Mouse (Mus musculus): ENCODE results near the gene C2cd5. TPM values are rescaled to one million over a fixed set of nuclear protein-coding genes. Genes with fewer than 3 reads are reported as not detected.
"Not testable (repeated sequence)": the region's sequence is repeated elsewhere in the genome, so short reads cannot be mapped to it uniquely, and the experiment has no call there.

C2cd5 gene
- 26.2 and 28.0 TPM in 2 replicates for polyA plus RNA-seq (2012; rRNA removed)

DNA sequence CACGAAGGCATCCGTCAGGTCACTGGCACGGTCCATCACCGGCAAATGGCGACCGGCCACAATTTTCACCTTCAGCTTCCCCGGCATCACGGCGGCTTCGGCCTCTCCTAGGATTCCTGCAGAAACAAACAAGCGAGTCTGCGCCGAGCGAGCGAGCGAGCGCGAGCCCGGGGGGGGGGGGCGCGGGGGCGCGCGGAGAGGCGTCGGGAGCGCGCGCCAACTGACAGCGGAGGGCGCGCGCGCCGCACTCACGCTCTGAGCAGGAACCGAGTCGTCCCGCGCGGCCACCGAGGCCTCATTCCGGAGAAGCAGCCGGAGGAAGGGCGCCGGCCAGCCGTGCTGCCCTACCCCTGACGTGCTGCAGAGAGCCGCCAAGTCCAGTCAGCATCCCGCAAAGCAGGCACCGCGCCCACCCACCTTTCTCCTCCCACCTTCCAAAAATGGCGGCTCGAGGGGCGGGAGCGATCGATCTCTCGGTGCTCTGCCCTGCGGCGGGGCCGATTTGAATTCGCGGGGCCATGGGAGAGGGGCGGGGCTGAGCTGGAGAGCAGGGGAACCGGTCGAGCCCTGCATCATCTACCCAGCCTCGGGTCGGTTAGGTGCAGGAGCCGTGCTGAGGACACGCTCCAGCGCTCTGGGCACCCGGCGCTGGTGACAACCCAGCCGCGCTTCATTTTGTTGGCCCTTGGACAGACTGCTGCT lies at the start of gene C2cd5:
Gene C2cd5 (minus strand): TSS at position 461 of the 702 bp plus-strand sequence.
- peak; percentile 94 for DNase-seq (ENCODE audit: low spot score)

DNA sequence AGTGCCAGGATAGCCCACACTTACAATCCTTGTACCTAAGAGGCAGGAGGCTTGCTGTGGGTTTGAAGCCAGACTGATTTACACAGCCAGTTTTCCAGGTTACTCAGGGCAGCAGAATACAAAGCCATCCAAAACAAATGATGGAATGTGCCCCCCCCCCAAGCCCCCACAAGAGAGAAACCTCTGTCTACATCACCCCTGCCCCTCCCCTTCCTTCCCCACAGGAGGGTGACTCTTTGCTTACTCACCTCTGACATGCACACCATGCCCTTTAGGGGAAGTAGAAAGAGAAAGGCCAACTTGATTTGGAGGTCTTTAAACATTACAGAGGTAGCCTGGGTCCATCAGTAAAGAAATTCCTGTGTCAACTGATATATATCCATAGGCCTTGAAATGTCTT lies 48.9 kb upstream of the C2cd5 start:
- DNase-seq (ENCODE audit: low spot score) = no peak

DNA sequence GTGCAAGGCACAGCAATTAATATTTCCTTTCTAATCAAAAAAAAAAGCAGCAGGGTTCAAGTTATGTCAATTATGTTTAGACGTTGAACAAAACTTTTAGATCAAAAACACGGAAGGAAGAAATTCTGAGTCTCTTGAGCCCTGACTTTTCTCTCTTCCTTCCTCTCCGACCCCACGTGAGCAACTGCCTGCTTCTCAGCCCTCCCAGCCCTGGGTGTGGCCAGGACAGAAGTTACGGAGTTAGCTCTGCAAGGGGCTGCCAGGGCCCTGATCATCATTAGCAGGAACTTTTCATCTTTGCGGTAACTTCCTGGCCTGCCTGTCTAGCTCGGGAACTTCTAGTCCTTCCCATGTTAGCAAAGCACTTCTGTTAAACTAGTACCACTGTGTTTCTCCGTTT lies 46.8 kb upstream of the C2cd5 start:
- DNase-seq (ENCODE audit: low spot score) = no peak

DNA sequence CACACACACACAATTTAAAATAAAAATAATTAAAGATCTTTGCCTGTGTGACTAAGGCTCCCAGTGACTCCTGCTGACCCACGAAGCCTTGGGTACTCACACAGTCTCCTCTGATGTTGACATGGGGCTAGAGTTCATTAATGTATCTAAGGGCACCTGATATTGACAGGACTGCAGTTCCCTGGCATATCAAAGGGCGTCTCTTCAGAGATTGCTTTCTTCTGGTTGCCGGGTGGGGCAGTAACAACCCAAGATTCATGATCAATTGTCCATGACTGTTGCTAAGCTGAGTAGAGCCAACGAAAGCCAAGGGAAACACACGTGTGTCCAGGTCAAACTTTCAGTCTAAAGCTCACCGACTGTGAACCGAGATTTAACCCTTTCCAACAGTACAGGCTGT lies 45.1 kb upstream of the C2cd5 start:
- no peak for DNase-seq (ENCODE audit: low spot score)

DNA sequence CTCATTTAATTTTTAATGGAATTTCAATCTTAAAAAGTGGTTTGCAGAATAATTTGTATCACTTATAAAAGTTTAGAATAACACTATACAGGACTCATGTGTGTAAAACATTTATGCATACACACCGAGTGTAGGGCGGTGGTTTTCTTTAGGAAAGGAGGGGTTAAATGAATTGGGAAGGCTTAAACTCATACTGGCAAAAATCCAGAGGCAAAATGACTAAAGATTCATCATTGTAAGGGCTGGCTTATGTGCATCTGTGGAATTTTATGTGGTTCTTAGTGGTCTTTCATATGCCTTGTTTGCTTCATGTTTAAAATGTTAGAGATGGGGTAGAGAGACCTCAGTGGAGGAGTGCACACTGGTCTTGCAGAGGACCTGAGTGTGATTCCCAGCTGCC lies 44.6 kb upstream of the C2cd5 start:
- DNase-seq (ENCODE audit: low spot score) = no peak

DNA sequence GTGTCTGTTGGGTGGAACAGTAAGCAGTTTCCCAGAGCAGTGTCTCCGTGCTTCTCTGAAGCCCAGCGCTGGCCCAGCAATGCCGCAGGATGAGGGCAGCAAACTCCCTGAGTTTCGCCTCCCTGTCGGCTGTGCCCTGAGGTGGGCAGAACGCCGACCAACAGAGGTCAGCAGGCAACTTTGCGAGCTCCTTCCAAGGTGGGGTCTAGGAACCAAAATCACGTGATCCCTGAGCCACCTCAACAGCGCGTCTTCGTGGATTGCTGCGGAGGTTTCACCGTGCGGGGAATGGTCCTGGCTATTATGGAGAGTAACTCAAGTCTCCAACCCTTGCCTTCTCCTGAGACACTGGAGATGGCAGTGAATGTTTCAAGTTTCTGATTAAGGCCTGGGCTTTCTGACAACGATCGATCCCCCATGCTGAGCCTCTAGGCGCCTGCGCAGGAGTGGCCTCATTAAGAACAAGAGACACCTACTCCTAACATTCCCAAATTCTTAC lies 43.9 kb upstream of the C2cd5 start:
- DNase-seq (ENCODE audit: low spot score) = no peak

DNA sequence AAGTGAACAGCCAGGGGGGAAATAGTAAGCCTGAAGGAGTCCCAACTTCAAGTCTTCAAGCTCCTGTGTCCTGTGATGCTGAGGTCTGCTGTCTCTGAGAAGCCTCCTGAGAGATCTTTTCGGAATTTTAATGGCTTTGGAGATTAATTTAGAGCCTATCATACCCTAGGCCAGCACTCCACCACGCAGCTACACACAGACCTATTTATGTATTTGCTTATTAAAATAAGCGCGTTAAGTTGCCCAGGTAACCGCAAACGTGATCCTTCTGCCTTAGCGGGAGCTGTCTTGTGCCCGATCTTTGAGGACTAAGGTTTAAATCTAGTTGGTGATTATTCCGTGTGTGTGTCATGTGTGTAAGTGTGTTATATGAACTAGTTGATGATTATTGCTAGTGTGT lies 43.4 kb upstream of the C2cd5 start:
- no peak for DNase-seq (ENCODE audit: low spot score)

DNA sequence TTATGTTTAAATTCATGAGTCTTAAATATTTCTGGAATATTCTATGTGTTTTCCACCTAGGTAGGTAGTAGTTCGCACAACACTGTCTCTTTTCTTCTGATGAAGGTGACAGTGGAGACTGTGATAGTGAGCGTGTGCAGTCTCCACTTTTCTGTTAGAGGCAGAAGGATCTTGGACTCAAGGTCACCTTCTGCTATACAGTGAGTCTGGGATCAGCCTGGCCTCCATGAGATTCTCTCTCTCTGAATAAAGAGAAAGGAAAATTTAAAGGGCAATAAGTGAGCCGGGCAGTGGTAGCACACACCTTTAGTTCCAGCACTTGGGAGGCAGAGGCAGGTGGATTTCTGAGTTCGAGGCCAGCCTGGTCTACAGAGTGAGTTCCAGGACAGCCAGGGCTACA lies 42.9 kb upstream of the C2cd5 start:
- no peak for DNase-seq (ENCODE audit: low spot score)

DNA sequence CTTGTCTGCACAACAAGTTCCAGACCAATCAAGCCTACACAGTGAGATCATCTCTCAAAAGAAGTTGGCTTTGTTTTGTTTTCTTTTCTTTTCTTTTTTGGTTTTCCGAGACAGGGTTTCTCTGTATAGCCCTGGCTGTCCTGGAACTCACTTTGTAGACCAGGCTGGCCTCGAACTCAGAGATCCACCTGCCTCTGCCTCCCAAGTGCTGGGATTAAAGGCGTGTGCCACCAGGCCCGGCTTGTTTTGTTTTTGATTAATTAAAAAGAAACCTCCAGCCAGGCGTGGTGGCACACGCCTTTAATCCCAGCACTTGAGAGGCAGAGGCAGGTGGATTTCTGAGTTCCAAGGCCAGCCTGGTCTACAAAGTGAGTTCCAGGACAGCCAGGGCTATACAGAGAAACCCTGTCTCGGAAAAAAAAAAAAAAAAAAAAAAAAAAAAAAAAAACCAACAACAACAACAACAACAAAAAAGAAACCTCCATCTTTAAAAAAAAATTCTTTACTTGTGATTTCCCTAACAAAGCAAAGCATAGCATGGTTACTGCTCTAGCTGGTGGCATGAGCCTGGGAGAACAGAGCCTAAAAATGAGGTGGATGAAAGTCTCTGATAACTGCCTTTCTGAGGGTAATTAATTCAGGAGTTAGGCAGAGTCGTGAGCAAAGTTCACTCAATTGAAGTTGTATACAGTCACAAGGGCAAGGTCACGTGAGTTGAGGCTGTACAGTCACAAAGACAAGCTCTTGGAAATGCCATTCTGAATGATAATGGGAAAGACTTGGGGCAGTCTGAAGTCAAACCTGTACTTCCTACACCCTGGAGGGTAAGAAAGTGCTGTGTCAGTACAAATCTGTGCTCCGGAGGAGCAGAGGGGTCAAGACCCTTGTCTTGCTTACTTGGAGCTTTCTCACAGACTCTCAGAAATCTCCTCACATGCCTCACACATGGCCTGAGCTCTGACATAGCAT lies 42.0 kb upstream of the C2cd5 start:
- DNase-seq (ENCODE audit: low spot score) = not testable (repeated sequence)

DNA sequence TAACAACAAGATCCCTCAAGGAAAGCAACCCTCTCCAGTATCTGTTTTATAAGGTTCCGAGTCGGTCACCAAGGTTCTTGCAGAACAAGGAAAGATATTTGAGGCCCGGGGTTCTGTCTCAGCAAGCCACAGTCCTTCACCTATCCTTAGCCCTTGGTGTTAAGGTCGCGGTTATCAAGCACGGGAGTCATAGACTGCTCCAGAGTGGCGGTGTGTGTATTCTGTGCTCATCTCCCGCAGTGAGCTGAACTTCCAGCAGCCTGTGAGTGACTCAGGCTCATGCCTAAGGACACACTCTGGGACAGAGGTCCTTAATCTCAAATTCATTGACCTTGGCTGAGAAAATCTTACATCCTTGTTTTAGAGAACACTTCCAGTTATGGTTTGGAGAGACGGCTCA lies 40.9 kb upstream of the C2cd5 start:
- no peak for DNase-seq (ENCODE audit: low spot score)

DNA sequence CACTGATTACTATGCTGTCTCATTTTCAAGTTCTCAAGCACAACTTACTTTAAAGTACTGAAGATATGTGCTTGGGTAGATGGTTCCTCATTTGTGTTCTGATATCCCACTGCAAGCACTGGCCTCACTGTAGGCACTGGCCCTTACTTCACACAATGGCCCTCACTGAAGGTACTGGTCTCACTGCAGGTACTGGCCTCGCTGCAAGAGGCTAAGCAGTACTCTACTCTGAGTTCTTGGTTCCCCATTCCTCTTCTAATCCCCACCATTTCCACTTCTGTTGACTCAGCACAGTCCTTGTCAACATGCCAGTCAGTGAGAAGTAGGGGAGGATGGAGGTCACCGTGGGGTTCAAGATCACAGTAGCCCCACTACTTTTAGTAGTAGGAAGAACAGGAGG lies 39.5 kb upstream of the C2cd5 start:
- no peak for DNase-seq (ENCODE audit: low spot score)

DNA sequence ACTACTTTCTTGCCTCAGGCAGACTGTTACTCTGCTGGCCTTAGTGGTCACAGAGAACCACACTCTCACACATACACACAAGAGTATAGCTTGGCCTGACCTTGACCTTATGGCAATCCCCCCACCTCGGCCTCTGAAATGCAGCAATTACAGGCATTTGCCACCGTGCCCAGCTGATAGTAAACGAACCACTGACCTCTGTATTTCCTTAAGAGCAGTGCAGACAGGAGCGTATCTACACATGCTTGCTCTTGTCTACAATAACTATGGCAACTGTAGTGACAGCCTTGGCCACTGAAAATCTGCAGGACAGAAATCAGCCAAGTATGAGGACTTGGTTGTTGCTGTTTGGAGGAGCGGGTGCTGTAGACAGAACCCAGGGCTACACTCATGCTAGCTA lies 37.4 kb upstream of the C2cd5 start:
- no peak for DNase-seq (ENCODE audit: low spot score)

DNA sequence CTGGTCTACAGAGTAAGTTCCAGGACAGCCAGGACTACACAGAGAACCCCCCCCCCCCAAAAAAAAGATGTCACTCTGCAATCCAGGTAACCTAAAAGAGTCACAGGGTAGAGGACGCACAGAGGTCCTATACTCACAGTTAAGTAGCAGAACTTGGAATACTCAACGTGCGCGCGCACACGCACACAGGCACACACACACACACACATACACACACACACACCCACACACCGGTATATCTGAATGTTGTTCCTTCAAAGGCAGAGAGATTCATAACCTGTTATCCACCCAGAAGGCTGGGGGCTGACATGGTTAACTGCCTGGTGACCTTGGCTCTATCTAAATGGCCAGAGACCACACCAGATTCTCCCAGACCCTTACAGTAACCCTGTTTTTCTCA lies 36.7 kb upstream of the C2cd5 start:
- DNase-seq (ENCODE audit: low spot score) = no peak

DNA sequence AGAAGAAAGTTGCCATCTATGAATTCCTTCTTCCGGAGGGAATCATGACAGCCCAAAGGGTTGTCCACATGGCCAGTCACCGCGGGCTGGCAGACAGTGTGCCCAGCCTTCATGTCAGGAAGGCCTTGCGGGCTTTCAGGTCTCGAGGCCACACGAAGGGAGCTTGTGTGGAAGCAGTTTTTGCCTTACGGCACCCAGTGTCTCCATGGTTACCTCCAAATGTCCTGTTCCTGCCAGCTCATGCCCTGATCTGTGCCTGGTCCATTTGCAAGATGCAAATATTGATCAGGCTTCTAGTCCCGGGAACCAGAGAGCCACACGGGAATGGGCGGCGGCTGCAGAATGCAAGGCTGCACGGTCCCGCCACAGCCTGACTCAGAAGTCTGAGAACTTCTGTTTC lies 35.2 kb upstream of the C2cd5 start:
- no peak for DNase-seq (ENCODE audit: low spot score)

DNA sequence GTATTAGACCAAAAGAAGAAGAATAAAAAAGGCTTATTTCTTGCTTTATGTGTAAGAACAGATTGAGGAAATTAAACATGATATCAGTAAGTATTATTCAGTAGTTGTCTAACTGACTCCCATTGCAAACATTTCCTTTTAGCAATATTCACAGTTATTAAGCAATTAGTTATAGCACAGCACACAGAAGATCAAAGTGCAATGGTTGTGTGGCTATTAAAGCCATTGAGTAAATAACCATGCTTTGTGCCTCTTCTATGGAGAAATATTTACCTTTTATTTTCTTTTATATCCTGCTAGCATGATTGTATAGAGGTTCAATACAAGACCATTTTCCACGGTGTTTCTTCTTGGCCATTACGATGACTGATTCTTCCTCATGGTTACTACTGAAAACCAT lies 33.2 kb upstream of the C2cd5 start:
- DNase-seq (ENCODE audit: low spot score) = no peak

DNA sequence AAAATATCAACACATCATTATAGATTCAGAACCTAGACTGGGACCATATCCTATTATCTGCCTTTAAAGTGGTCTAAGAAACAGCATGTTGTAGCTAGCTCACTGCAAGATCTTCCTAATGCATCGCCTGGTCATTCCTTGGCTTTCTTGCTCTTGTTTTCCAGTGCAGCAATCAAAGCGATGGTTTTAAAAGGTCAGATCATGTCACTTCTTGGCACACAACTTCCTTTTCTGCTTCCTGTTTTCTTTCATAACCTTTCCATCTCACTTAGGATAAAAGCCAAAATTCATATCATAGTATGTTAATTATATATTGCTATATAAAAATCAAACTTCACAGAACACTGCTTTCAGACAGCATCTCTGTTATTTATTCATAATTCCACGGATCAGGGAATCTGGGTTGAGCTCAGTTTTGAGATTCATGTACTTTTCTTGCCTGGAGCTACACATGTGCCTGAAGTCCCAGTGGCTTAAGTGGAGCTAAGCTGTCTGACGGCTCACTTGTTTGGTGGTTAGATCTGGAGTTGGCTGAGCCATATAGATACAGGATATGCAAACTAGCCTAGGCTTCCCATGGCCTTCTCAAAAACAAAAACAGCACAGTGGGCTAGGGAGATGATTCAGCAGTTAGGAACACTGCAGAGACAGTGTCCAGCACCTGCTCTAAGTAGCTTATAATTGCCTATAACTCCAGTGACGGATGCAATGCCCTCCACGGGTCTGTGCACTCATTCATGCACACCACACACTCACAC lies 32.1 kb upstream of the C2cd5 start:
- no peak for DNase-seq (ENCODE audit: low spot score)

DNA sequence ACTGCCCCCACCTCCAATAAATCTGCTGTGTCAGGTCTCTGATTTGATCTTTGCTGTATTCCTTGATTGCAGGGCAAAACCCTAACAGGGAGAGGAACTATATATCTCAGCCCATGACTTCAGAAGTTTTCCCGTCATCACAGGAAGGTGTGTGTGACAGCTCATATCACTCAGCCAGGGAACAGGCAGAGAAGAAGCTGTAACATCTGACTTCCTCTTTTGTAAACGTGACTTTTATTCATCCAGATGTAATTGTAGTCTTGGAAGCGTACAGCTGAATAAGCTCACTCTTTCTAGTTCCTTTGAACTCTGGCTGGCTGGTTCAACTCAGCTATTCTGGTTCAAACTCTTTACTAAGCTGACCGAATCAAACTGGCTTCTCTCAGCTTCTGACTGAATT lies 30.5 kb upstream of the C2cd5 start:
- DNase-seq (ENCODE audit: low spot score) = no peak

DNA sequence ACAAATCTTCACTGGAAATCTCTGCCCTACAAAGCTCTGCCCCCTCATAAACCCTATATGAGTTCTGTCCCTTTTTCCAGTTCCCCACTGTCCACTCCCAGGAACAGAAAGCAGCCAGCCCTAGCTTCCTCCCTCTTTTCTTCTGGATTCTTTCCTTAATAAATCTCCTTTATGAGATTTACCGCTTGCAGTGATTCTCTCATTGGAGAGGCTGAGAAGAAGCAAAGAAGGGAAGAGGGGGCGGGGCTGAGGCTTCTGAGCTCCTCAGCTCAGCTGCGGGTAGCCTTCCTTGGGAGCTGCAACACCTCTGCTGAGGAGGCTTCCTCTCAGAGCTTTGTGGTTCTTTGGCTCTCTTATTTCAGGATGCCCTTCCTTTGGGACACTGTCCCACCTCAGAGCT lies 30.0 kb upstream of the C2cd5 start:
- DNase-seq (ENCODE audit: low spot score) = no peak

DNA sequence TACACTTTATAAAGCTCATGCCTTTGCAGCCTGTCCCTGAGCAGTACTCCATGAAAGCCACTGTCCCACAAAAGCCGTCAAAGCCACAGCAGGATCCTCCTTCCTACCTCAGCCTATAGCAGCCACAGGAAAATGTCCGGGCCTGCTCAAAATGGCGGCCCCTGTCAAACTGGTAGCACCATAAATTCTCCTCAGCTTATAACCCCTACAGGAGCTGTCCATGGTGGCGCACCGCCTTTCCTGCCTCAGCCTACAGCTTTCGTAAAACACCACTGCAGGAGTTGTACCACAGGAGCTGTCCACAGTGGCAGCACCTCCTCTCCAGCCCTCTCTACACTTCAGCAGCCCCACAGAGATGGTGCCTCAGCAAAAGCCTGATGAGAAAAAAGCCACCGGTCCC lies 29.5 kb upstream of the C2cd5 start:
- no peak for DNase-seq (ENCODE audit: low spot score)

DNA sequence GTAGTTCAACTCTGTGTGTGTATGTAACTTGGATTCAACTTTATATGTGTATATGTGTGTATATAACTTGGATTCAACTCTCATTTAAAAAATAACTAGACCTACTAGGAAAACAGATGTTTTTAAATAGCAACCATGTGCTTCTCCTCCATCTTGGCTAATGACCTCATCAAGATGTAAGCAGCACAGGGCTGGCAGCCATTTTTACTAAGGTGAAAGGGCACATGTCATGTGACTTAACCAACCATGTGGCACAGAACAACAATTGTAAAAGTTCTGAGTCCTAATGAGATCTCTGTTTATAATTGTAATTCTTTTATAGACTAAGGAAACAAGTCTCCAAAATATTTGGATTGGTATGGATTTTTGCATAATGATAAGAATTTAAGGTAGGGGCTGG lies 25.8 kb upstream of the C2cd5 start:
- no peak for DNase-seq (ENCODE audit: low spot score)

DNA sequence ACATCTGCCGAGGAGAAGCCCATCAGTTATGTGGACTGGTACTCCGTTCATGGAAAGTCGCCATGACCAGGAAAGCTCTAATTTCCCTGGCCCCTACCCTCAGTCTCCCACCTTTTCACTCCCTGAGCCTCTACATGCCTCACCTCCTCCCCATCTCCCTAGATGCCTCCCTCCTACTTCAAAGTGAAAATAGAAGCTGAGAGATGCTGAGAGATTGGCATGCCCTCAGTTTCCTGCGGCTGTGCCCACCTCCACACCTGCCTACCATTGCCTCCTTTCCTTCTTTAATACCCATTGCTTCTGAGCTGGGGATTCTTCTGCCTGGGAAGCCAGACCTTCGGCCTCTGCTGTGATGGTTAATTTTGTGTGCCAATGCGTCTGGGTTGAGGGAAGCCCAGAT lies 19.4 kb upstream of the C2cd5 start:
- DNase-seq (ENCODE audit: low spot score) = no peak

DNA sequence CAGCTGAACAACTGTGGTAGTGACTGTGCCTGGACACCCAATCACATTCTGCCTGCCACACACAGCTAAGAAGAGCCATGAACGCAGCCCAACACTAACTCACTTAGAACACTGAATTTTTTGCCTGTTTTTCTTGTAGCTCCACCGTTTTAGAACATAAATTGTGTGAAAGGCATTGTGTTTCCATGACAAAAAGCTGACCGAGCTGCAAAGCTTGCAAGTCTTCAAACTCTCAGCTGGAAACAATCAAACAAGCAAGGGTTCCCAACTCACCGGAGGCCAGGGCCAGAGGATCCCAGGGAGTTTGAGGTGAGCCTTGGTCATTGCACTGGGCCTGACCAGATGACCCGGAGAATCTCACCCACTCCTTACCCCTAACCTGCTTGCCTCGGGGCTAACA lies 16.8 kb upstream of the C2cd5 start:
- no peak for DNase-seq (ENCODE audit: low spot score)
